Mouse (Mus musculus) heart, embryonic 10.5 days (tissue): ENCODE data around the gene Ccdc110. TPM values are rescaled to one million over a fixed set of nuclear protein-coding genes. Genes with fewer than 3 reads are reported as not detected.

ENCODE experiments used
- DNase-seq: peaks from one replicate; pipeline ENCODE4 v3.0.0-alpha.2; 2017; ENCODE audit warnings: low spot score
- H3K27ac ChIP-seq: fragments of 300-500 bp; sonication (generic); 2 replicates; pipeline ENCODE4 v1.5.1; 2016; ENCODE audit warnings: mild to moderate bottlenecking
- H3K27me3 ChIP-seq: fragments of 300-500 bp; sonication (generic); 2 replicates; pipeline ENCODE4 v1.6.1; 2016; ENCODE audit warnings: mild to moderate bottlenecking; ENCODE audit not compliant: poor library complexity, insufficient read depth, severe bottlenecking
- H3K36me3 ChIP-seq: fragments of 300-500 bp; sonication (generic); 2 replicates; pipeline ENCODE4 v1.6.1; 2016; ENCODE audit warnings: mild to moderate bottlenecking, moderate library complexity
- H3K4me1 ChIP-seq: fragments of 300-500 bp; sonication (generic); 2 replicates; pipeline ENCODE4 v1.6.1; 2016; ENCODE audit warnings: mild to moderate bottlenecking
- H3K4me3 ChIP-seq: fragments of 300-500 bp; sonication (generic); 2 replicates; pipeline ENCODE4 v1.5.1; 2016; ENCODE audit warnings: mild to moderate bottlenecking, moderate library complexity
- H3K9me3 ChIP-seq: fragments of 300-500 bp; sonication (generic); 2 replicates; pipeline ENCODE4 v1.6.1; 2016; ENCODE audit warnings: mild to moderate bottlenecking, moderate library complexity
- WGBS: fragments of 180-500 bp; shearing (Covaris S2); methylation state at CpG from one replicate; pipeline ENCODE4 v1.1.7; 2016; 5-methylcytosine and 5-hydroxymethylcytosine counted together
- polyA plus RNA-seq: library from polyadenylated mRNA; unstranded; fragments of >200 nt; fragmentation: Nextera tagmentation; extraction: Ambion mirVana; gene quantifications from 2 replicates; pipeline ENCODE4 v1.2.1, GENCODE M21; 2016

Ccdc110 gene
- polyA plus RNA-seq, 1 experiment from 2014 or later, result 0.08 TPM

DNA sequence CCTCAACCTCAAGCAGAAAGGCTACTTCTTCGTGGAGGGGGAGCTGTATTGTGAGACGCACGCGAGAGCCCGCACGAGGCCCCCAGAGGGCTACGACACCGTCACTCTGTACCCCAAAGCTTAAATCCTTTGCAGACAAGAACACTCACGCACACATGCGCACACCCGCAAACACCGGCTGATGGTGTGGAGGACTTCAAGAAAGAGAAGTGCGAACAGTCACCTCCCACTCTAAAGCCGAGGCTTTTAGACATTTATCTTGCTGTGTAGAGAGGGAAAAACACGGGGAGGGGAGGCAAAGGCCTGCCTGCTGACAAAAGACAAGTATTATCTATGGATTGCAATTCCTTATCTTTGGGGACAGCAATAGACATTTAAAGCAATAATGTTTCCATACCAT is 15.5 kb upstream of the Ccdc110 start:
- Histone ChIP-seq H3K4me3 (no peak overlapping the region), H3K27ac (no peak overlapping the region), H3K4me1 (no peaks in the 10 kb centered on the region), H3K9me3 (no peaks in the 10 kb centered on the region), H3K36me3 (peaks cover 55% of the 10 kb centered on the region), H3K27me3 (no peaks in the 10 kb centered on the region)
- no peak for DNase-seq
- WGBS, result 74% methylated on average over 15 of the region's 15 CpGs

DNA sequence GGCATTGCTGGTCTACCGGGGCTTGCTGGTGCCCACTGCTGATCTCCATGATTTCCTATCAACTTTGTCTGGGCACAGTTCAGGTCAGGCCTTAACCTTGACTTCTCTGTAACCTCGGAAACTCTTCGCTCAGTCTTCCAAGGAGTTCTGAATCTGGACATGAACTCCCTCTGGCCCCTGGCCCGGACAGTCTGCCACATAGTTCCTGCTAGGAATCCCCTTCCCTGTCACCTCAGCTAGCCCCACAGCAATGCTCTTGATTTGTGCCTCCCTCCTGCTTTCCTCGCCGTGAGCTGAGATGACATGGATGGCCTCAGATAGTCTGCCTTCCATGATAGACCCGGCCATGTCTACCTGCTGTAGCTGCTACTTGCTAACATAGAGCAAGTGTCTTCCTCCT is 14.0 kb upstream of the Ccdc110 start:
- WGBS, result 88% methylated on average over 7 of the region's 7 CpGs
- no peak overlapping the region for H3K4me3 ChIP-seq
- H3K9me3 ChIP-seq, result no peaks in the 10 kb centered on the region
- H3K36me3 ChIP-seq, result peaks cover 46% of the 10 kb centered on the region
- no peak for DNase-seq
- H3K27ac ChIP-seq, result no peak overlapping the region
- no peaks in the 10 kb centered on the region for H3K27me3 ChIP-seq
- no peaks in the 10 kb centered on the region for H3K4me1 ChIP-seq

DNA sequence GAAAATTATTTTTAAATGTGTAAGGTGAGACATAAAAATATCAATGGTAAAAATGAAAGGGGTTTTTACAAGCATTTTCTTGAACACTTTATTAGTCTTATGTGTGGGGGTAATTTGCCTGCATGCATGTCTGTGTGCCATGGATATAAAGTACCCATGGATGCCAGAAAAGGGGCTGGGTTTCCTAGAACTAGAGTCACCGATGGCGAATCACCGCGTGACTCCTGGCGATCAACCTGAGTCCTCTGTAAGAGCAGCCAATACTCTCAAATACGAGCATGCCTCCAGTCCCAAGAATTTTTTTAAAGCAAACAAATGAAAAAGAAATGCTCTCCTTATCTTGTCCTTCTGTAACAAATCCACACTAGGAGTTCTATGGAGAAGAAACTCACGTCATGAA is 12.3 kb upstream of the Ccdc110 start:
- H3K4me3 ChIP-seq, result no peak overlapping the region
- DNase-seq, result no peak
- no peak overlapping the region for H3K27ac ChIP-seq
- WGBS, result 92% methylated on average over 7 of the region's 7 CpGs
- no peaks in the 10 kb centered on the region for H3K9me3 ChIP-seq
- H3K27me3 ChIP-seq, result no peaks in the 10 kb centered on the region
- peaks cover 29% of the 10 kb centered on the region for H3K36me3 ChIP-seq
- H3K4me1 ChIP-seq, result no peaks in the 10 kb centered on the region

DNA sequence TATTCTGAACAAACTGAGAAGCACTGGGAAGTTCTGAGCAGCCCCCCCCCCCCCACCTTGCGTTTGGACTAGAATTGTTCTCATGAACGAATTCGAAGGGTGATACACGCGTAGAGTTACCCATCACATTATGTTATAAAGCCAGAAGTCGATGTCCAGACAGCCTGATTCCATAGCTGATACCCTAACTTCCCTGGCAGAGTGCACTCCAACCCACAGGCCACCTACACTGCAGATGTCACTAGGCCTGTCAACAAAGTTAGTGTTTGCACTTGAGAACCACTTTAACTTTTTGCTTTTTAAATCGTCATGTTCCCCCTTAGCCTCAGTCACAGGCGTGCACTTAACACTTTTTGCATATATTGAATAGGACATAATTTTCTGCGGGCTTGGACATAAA is 2.6 kb downstream of the Ccdc110 start:
- H3K36me3 ChIP-seq, result no peaks in the 10 kb centered on the region
- WGBS, result 86% methylated on average over 9 of the region's 9 CpGs
- no peaks in the 10 kb centered on the region for H3K27me3 ChIP-seq
- H3K4me3 ChIP-seq, result no peak overlapping the region
- H3K27ac ChIP-seq, result no peak overlapping the region
- H3K4me1 ChIP-seq, result no peaks in the 10 kb centered on the region
- H3K9me3 ChIP-seq, result no peaks in the 10 kb centered on the region
- no peak for DNase-seq

DNA sequence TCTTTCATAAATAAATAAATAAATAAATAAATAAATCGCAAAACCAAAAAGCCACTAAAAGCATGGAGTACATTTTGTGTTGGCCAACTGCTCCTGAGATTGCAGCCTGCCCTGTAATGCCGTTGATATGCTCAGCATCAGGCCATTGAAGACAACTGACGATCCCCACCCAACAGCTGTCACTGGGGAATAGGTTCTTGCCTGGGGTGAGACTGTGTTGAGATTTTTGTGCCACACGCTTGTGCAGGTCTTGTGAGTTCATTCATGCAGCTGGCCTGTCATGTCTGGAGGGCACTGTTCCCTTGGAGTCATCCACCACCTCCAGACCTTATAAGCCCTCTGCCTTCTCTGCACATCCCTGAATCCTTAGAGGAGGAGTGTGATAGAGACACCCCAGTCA is 11.9 kb downstream of the Ccdc110 start:
- no peak for DNase-seq
- no peaks in the 10 kb centered on the region for H3K9me3 ChIP-seq
- no peak overlapping the region for H3K27ac ChIP-seq
- no peaks in the 10 kb centered on the region for H3K27me3 ChIP-seq
- H3K4me1 ChIP-seq, result 0 out of 2 replicates have a peak, but pooled peaks cover 3% of the 10 kb centered on the region
- no peak overlapping the region for H3K4me3 ChIP-seq
- no peaks in the 10 kb centered on the region for H3K36me3 ChIP-seq
- WGBS, result 89% methylated on average over 4 of the region's 4 CpGs

DNA sequence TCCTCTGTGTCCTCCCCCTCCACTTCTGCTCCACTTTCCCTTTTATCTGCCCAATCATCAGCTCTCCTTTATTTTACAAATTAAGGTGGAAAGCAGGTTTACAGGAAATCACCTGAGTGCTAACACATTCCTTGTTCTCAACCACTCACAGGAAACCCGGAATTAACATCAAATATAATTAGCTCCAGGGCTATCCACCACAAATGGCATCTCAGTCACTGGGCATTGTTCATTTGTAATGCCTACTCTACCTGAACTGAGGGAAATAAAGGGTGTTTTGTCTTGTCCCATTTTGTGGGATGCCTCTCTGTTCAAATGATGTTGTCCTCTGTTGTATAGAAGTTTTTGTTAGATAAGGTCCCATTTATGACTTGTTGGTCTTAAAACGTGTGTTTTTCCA is 16.2 kb downstream of the Ccdc110 start:
- H3K27ac ChIP-seq, result no peak overlapping the region
- no peak overlapping the region for H3K4me3 ChIP-seq
- 62% methylated on average over 2 of the region's 2 CpGs for WGBS
- H3K4me1 ChIP-seq, result no peaks in the 10 kb centered on the region
- no peak for DNase-seq
- H3K27me3 ChIP-seq, result no peaks in the 10 kb centered on the region
- no peaks in the 10 kb centered on the region for H3K9me3 ChIP-seq
- no peaks in the 10 kb centered on the region for H3K36me3 ChIP-seq

DNA sequence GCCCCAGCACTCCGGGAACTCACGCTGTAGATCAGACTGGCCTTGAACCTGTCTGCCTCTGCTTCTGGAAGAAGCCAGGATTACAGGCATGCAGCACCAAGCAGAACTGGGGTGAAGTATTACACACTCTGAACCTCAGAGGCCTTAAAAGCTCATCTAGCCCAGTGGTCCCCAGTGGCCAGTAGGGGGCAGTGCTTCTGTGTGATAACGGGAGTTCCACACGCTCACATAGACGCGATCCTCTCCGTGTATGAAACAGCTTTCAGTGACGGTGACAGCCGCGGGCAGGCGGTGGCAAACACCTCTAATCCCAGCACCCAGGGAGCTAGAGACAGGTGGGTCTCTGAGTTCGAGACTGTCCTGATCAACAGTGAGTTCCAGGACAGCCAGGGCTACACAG is 36.5 kb downstream of the Ccdc110 start:
- DNase-seq, result no peak
- Histone ChIP-seq H3K36me3 (peaks cover 7% of the 10 kb centered on the region; the same call in 1 of the 2 replicates), H3K4me1 (peaks cover 9% of the 10 kb centered on the region; the same call in 1 of the 2 replicates), H3K9me3 (no peaks in the 10 kb centered on the region), H3K27me3 (no peaks in the 10 kb centered on the region), H3K4me3 (no peak overlapping the region), H3K27ac (no peak overlapping the region)
- WGBS, result 93% methylated on average over 12 of the region's 12 CpGs

DNA sequence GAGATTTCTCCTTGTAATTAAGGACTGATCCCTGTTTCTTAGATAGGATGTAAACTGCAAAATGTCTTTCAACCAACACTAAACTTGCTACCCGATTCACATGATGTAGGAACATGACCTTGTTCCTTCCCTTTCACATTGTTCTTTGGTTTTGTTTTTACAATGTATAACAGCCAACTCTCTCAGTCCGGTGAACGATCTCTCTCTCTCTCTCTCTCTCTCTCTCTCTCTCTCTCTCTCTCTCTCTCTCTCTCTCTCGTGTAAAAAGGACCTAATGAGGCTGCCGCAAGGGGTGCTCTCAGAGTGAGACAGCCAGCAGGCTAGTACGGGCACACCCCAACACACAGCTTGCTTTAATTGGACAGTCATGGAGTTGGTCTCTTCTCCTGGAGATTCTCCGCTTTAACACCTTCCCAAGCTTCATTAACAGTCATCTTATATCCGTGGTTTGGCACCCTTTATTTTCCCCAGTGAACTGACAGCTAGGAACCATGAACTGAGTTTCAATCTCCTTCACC is 39.6 kb downstream of the Ccdc110 start:
- Histone ChIP-seq H3K27me3 (no peaks in the 10 kb centered on the region), H3K4me3 (peak overlapping the region; percentile 72; the same call in 1 of the 2 replicates), H3K9me3 (no peaks in the 10 kb centered on the region), H3K27ac (peak overlapping the region; percentile 90; the same call in 1 of the 2 replicates), H3K4me1 (peaks cover 13% of the 10 kb centered on the region; the same call in 1 of the 2 replicates), H3K36me3 (peaks cover 16% of the 10 kb centered on the region)
- WGBS, result 78% methylated on average over 8 of the region's 8 CpGs
- DNase-seq, result no peak

DNA sequence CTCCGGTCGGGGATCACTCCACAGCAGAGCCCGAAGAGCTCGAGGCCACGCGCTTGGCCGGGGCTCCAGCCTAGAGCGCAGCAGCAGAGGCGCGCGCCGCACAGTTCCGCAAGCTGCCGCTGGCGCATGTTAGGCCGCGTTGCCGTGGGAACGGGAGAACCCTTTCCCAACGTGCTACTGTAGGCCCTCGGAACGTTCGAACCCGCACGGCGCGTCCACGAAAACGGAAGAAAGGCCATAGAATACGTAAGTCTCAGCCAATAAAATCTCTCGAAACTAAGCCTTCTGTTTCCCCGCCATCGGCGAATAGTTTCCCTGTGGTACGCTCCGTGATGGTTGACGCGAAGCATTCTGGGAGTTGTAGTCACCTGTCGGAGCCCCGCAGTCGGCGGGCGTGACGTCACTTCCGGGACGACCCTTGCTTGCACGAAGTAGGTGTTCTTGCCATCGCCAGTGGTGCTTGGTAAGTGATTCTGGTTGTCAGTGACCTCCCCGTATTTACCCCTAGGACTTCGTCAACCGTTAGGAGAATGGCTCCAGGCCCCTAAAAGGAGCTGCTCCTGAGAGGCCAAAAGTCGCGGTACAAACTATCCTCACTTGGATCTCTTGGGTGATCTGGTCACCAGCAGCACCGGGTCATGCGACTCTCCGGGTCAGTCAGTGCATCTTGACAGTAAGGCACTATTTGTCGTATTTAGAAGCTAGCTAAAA is 40.9 kb downstream of the Ccdc110 start, which contains the start of the genes 1700029J07Rik and Ufsp2:
Gene 1700029J07Rik, minus strand, starts transcription at position 127 of the 711 bp plus-strand sequence.
Gene Ufsp2, plus strand, starts transcription at position 403 of the 711 bp plus-strand sequence.
- H3K4me3 ChIP-seq, result peak within 1 kb of the TSS; percentile 72
- DNase-seq, result peak; percentile 98
- under 1% methylated on average over 57 of the region's 57 CpGs for WGBS
- H3K4me1 ChIP-seq, result peaks cover 13% of the 10 kb centered on the region; the same call in 1 of the 2 replicates
- peak within 1 kb of the TSS; percentile 90 for H3K27ac ChIP-seq
- H3K9me3 ChIP-seq, result no peaks in the 10 kb centered on the region
- no peaks in the 10 kb centered on the region for H3K27me3 ChIP-seq
- H3K36me3 ChIP-seq, result peaks cover 19% of the 10 kb centered on the region

DNA sequence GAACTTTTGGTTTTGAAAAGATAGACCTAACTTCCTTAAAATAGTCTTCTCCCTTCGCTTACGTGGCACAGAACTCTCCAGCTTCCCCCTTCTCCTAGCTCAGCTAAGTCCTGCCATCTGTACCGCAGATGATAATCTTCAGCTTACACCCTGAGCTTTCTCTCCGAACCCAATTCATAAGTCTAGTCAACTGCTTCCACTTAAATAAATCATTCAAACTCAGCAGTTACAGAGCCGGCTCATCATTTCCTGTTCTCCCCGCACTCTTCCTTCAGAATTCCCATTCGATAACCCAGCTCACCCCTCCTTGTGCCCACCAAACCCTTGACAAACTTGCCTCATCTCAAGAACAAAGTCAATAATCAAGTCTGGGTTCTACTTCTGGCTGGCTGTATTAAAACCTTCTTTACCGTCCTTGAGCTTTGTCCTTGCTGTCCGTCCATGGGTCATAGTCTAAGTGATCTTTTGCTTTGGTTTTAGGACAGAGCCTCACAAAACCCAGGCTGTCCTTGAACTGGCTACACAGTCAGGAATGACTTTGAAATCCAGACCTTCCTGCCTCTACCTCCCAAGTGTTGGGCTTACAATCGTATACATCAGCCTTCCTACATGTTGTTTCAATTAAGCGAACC is 41.5 kb downstream of the Ccdc110 start:
- H3K27me3 ChIP-seq, result no peaks in the 10 kb centered on the region
- peak overlapping the region; percentile 72 for H3K4me3 ChIP-seq
- peaks cover 13% of the 10 kb centered on the region; the same call in 1 of the 2 replicates for H3K4me1 ChIP-seq
- peak overlapping the region; percentile 90 for H3K27ac ChIP-seq
- peaks cover 19% of the 10 kb centered on the region for H3K36me3 ChIP-seq
- no peak for DNase-seq
- no peaks in the 10 kb centered on the region for H3K9me3 ChIP-seq
- WGBS, result 66% methylated on average over 11 of the region's 11 CpGs

DNA sequence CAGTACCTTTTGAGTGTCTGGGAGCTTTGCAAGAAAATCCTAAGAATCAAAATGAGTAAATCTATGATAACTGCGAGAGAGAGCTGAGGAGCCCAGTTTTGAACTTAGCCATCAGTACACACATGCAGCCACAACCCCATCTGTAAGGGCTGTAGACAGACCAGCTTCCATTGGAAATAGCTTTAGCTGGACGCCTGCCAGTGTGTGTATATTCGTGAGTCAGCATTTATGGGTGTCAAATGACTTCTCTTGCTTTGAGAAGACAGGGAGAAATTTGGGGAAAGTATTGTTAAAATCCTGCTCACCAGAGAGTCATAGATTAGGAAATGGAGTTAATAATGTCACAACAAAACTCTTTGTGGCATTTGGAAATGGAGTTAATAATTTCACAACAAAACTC is 52.2 kb downstream of the Ccdc110 start:
- DNase-seq, result no peak
- Histone ChIP-seq H3K27ac (no peak overlapping the region), H3K4me3 (no peak overlapping the region), H3K27me3 (no peaks in the 10 kb centered on the region), H3K4me1 (no peaks in the 10 kb centered on the region), H3K36me3 (peaks cover 39% of the 10 kb centered on the region), H3K9me3 (no peaks in the 10 kb centered on the region)
- 81% methylated on average over 3 of the region's 3 CpGs for WGBS

DNA sequence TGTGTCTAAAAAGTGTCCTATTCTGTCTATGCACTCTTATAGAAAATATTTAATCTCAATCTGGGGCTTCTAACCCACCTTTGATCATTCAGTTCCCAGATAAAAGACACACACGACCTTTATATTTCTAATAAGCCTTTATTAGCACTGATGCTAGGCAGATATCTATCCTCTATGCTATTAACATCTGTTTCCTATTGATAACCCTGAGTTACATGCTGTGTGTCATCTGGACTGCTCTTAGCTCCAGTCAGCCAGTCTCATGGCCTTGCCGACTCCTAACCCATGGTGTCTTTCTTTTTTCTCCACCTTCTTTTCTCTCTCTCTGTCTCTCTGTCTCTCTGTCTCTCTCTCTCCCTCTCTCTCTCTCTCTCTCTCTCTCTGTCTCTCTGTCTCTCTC is 53.8 kb downstream of the Ccdc110 start:
- Histone ChIP-seq H3K27me3 (no peaks in the 10 kb centered on the region), H3K27ac (no peak overlapping the region), H3K4me1 (no peaks in the 10 kb centered on the region), H3K36me3 (peaks cover 30% of the 10 kb centered on the region), H3K9me3 (no peaks in the 10 kb centered on the region), H3K4me3 (no peak overlapping the region)
- WGBS, result 59% methylated on average over 2 of the region's 2 CpGs
- no peak for DNase-seq

DNA sequence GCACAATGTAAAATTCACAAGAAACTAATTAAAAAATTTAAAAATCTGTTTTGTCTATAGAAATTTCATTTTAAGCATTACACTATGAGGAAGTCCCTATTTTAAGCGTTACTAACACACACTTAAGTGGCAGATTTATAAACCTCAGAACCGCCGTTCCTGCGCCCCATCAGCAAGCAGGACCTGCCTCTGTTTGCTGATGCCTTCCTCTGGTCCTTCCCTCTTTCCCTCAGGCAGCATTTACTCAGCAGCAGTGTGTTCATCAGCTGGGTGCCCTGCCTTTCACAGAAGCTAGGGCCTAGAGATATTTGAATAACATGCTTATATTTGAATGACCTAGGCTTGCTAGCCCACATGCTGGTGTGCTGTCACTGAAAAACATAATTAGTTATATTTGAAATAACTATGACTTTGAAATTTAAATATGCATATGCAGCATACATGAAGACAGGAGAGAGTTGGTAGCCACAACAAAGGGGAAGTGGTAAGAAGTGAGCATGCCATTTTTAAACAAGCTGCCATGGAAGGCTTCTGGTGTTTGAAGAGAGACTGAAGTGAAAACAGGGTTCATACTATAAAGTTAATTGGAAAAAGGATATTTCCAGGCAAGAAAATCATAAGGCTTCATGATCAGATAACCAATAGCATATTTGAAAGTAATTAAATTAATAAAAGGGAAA is 56.4 kb downstream of the Ccdc110 start:
- WGBS, result 91% methylated on average over 4 of the region's 4 CpGs
- DNase-seq, result no peak
- Histone ChIP-seq H3K27me3 (no peaks in the 10 kb centered on the region), H3K27ac (no peak overlapping the region), H3K4me3 (no peak overlapping the region), H3K9me3 (no peaks in the 10 kb centered on the region), H3K36me3 (peaks cover 31% of the 10 kb centered on the region), H3K4me1 (no peaks in the 10 kb centered on the region)
